Mouse (Mus musculus): Measurements from ENCODE around the gene Krtap4-13. TPM values are rescaled to one million over a fixed set of nuclear protein-coding genes. Genes with fewer than 3 reads are reported as not detected.

Gene Krtap4-13
- polyA plus RNA-seq, 2 experiments, result not detected

DNA sequence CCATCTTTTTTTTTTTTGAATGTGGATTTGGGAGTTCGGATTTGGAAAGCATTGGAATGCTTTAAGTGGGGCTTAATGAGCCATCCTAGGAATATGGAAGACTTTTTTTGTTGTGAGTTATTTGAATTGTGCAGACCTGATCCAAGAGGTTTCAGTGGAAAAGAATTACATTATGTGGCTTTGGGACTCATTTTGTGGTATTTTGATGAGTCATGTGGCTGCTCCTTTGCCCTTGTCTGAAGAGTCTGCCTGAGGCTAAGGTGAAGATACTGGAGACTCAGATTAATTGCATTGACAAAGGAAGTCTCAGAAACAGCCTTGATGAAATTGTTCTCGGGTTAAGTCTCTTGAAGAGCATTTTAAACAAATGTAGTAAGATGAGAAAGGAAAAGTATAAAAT lies 41.3 kb downstream of the Krtap4-13 start:
- Histone ChIP-seq H3K4me2 (ENCODE audit: low read depth) (no peak overlapping the region), H3K4me1 (replicated peaks; ENCODE audit: control insufficient read depth in 2 of 2, insufficient read depth in 2 of 2, low read length in 1 of 2) (no peaks in the 10 kb centered on the region), H3K9ac (replicated peaks) (no peak overlapping the region), H3K36me3 (replicated peaks; ENCODE audit: control insufficient read depth, insufficient read depth, low read depth) (no peaks in the 10 kb centered on the region), H3K27ac (no peak overlapping the region), H3K27me3 (ENCODE audit: control insufficient read depth, insufficient read depth, low read length) (no peaks in the 10 kb centered on the region), H3K9me3 (ENCODE audit: control insufficient read depth, low read length) (no peaks in the 10 kb centered on the region), H3K4me3 (ENCODE audit: insufficient read depth in 1 of 2, low read depth in 2 of 2, low read length in 2 of 2) (no peak overlapping the region)
- ATAC-seq (ENCODE audit: insufficient read depth) (no peak), DNase-seq (ENCODE audit: low read depth in 3 of 3, low spot score in 3 of 3) (no peak)
- TF ChIP-seq EP300 (IDR thresholded peaks at IDR 0.05; ENCODE audit: low read depth) (no peak), CTCF (IDR thresholded peaks at IDR 0.05; ENCODE audit: low read depth) (no peak)
- WGBS (ENCODE audit: insufficient replicate concordance), result 39% methylated on average over 2 of the region's 2 CpGs

Other genes starting within 250 kb of the Krtap4-13 start
Only the 30 nearest of the 41 such genes appear.
- gene Krtap2-4, start 195.0 kb downstream of the Krtap4-13 start, polyA plus RNA-seq (2012; rRNA removed), result not detected in 2 replicates
- gene Krtap2-4, start 195.0 kb downstream of the Krtap4-13 start, polyA plus RNA-seq (2014; fragmentation: Nextera tagmentation; extraction: Ambion mirVana), result not detected in 2 replicates
- gene Gm11562, start 189.5 kb downstream of the Krtap4-13 start, polyA plus RNA-seq (2012; rRNA removed), result not detected in 2 replicates
- not detected in 2 replicates for gene Gm11562, start 189.5 kb downstream of the Krtap4-13 start, polyA plus RNA-seq (2014; fragmentation: Nextera tagmentation; extraction: Ambion mirVana)
- not detected in 2 replicates for gene Krtap4-1, start 181.7 kb downstream of the Krtap4-13 start, polyA plus RNA-seq (2012; rRNA removed)
- not detected in 2 replicates for gene Krtap4-1, start 181.7 kb downstream of the Krtap4-13 start, polyA plus RNA-seq (2014; fragmentation: Nextera tagmentation; extraction: Ambion mirVana)
- not detected in 2 replicates for gene Krtap4-2, start 174.8 kb downstream of the Krtap4-13 start, polyA plus RNA-seq (2012; rRNA removed)
- gene Krtap4-2, start 174.8 kb downstream of the Krtap4-13 start, polyA plus RNA-seq (2014; fragmentation: Nextera tagmentation; extraction: Ambion mirVana), result not detected in 2 replicates
- gene Krtap4-7, start 165.8 kb downstream of the Krtap4-13 start, polyA plus RNA-seq (2012; rRNA removed), result not detected in 2 replicates
- gene Krtap4-7, start 165.8 kb downstream of the Krtap4-13 start, polyA plus RNA-seq (2014; fragmentation: Nextera tagmentation; extraction: Ambion mirVana), result not detected in 2 replicates
- not detected in 2 replicates for gene Gm11555, start 159.7 kb downstream of the Krtap4-13 start, polyA plus RNA-seq (2012; rRNA removed)
- gene Gm11555, start 159.7 kb downstream of the Krtap4-13 start, polyA plus RNA-seq (2014; fragmentation: Nextera tagmentation; extraction: Ambion mirVana), result not detected in 2 replicates
- not detected in 2 replicates for gene Gm11563, start 150.9 kb downstream of the Krtap4-13 start, polyA plus RNA-seq (2012; rRNA removed)
- not detected in 2 replicates for gene Gm11563, start 150.9 kb downstream of the Krtap4-13 start, polyA plus RNA-seq (2014; fragmentation: Nextera tagmentation; extraction: Ambion mirVana)
- gene Krtap4-6, start 143.9 kb downstream of the Krtap4-13 start, polyA plus RNA-seq (2012; rRNA removed), result not detected in 2 replicates
- not detected in 2 replicates for gene Krtap4-6, start 143.9 kb downstream of the Krtap4-13 start, polyA plus RNA-seq (2014; fragmentation: Nextera tagmentation; extraction: Ambion mirVana)
- gene Gm14190, start 119.2 kb downstream of the Krtap4-13 start, polyA plus RNA-seq (2012; rRNA removed), result not detected in 2 replicates
- not detected in 2 replicates for gene Gm14190, start 119.2 kb downstream of the Krtap4-13 start, polyA plus RNA-seq (2014; fragmentation: Nextera tagmentation; extraction: Ambion mirVana)
- gene Gm14180, start 75.6 kb downstream of the Krtap4-13 start, polyA plus RNA-seq (2012; rRNA removed), result not detected in 2 replicates
- gene Gm14180, start 75.6 kb downstream of the Krtap4-13 start, polyA plus RNA-seq (2014; fragmentation: Nextera tagmentation; extraction: Ambion mirVana), result not detected in 2 replicates
- not detected in 2 replicates for gene Gm11595, start 37.0 kb downstream of the Krtap4-13 start, polyA plus RNA-seq (2012; rRNA removed)
- not detected in 2 replicates for gene Gm11595, start 37.0 kb downstream of the Krtap4-13 start, polyA plus RNA-seq (2014; fragmentation: Nextera tagmentation; extraction: Ambion mirVana)
- gene Krtap4-8, start 29.2 kb downstream of the Krtap4-13 start, polyA plus RNA-seq (2012; rRNA removed), result not detected in 2 replicates
- gene Krtap4-8, start 29.2 kb downstream of the Krtap4-13 start, polyA plus RNA-seq (2014; fragmentation: Nextera tagmentation; extraction: Ambion mirVana), result not detected in 2 replicates
- not detected in 2 replicates for gene Krtap4-9, start 24.7 kb downstream of the Krtap4-13 start, polyA plus RNA-seq (2012; rRNA removed)
- not detected in 2 replicates for gene Krtap4-9, start 24.7 kb downstream of the Krtap4-13 start, polyA plus RNA-seq (2014; fragmentation: Nextera tagmentation; extraction: Ambion mirVana)
- gene Gm11596, start 16.4 kb downstream of the Krtap4-13 start, polyA plus RNA-seq (2012; rRNA removed), result not detected in 2 replicates
- not detected in 2 replicates for gene Gm11596, start 16.4 kb downstream of the Krtap4-13 start, polyA plus RNA-seq (2014; fragmentation: Nextera tagmentation; extraction: Ambion mirVana)
- not detected in 2 replicates for gene Gm11569, start 11.0 kb downstream of the Krtap4-13 start, polyA plus RNA-seq (2012; rRNA removed)
- gene Gm11569, start 11.0 kb downstream of the Krtap4-13 start, polyA plus RNA-seq (2014; fragmentation: Nextera tagmentation; extraction: Ambion mirVana), result not detected in 2 replicates
- gene Gm11554, start 5.4 kb downstream of the Krtap4-13 start, polyA plus RNA-seq (2012; rRNA removed), result not detected in 2 replicates
- gene Gm11554, start 5.4 kb downstream of the Krtap4-13 start, polyA plus RNA-seq (2014; fragmentation: Nextera tagmentation; extraction: Ambion mirVana), result not detected in 2 replicates
- not detected in 2 replicates for gene Gm11564, start 5.8 kb upstream of the Krtap4-13 start, polyA plus RNA-seq (2012; rRNA removed)
- gene Gm11564, start 5.8 kb upstream of the Krtap4-13 start, polyA plus RNA-seq (2014; fragmentation: Nextera tagmentation; extraction: Ambion mirVana), result not detected in 2 replicates
- gene 2300003K06Rik, start 28.2 kb upstream of the Krtap4-13 start, polyA plus RNA-seq (2012; rRNA removed), result not detected in 2 replicates
- gene 2300003K06Rik, start 28.2 kb upstream of the Krtap4-13 start, polyA plus RNA-seq (2014; fragmentation: Nextera tagmentation; extraction: Ambion mirVana), result not detected in 2 replicates
- 0.11 TPM in 1 of 2 replicates, not detected in the other for gene Krtap4-16, start 41.7 kb upstream of the Krtap4-13 start, polyA plus RNA-seq (2012; rRNA removed)
- not detected in 2 replicates for gene Krtap4-16, start 41.7 kb upstream of the Krtap4-13 start, polyA plus RNA-seq (2014; fragmentation: Nextera tagmentation; extraction: Ambion mirVana)
- not detected in 2 replicates for gene Gm11568, start 48.0 kb upstream of the Krtap4-13 start, polyA plus RNA-seq (2012; rRNA removed)
- gene Gm11568, start 48.0 kb upstream of the Krtap4-13 start, polyA plus RNA-seq (2014; fragmentation: Nextera tagmentation; extraction: Ambion mirVana), result not detected in 2 replicates
- not detected in 2 replicates for gene Gm11559, start 54.6 kb upstream of the Krtap4-13 start, polyA plus RNA-seq (2012; rRNA removed)
- not detected in 2 replicates for gene Gm11559, start 54.6 kb upstream of the Krtap4-13 start, polyA plus RNA-seq (2014; fragmentation: Nextera tagmentation; extraction: Ambion mirVana)
- gene Krtap9-1, start 63.5 kb upstream of the Krtap4-13 start, polyA plus RNA-seq (2012; rRNA removed), result not detected in 2 replicates
- not detected in 2 replicates for gene Krtap9-1, start 63.5 kb upstream of the Krtap4-13 start, polyA plus RNA-seq (2014; fragmentation: Nextera tagmentation; extraction: Ambion mirVana)
- gene Gm11567, start 69.3 kb upstream of the Krtap4-13 start, polyA plus RNA-seq (2012; rRNA removed), result not detected in 2 replicates
- not detected in 2 replicates for gene Gm11567, start 69.3 kb upstream of the Krtap4-13 start, polyA plus RNA-seq (2014; fragmentation: Nextera tagmentation; extraction: Ambion mirVana)
- not detected in 2 replicates for gene Krtap31-1, start 98.0 kb upstream of the Krtap4-13 start, polyA plus RNA-seq (2012; rRNA removed)
- gene Krtap31-1, start 98.0 kb upstream of the Krtap4-13 start, polyA plus RNA-seq (2014; fragmentation: Nextera tagmentation; extraction: Ambion mirVana), result not detected in 2 replicates
- gene Gm11565, start 104.9 kb upstream of the Krtap4-13 start, polyA plus RNA-seq (2012; rRNA removed), result not detected in 2 replicates
- gene Gm11565, start 104.9 kb upstream of the Krtap4-13 start, polyA plus RNA-seq (2014; fragmentation: Nextera tagmentation; extraction: Ambion mirVana), result not detected in 2 replicates
- gene Krtap31-2, start 126.4 kb upstream of the Krtap4-13 start, polyA plus RNA-seq (2012; rRNA removed), result not detected in 2 replicates
- not detected in 2 replicates for gene Krtap31-2, start 126.4 kb upstream of the Krtap4-13 start, polyA plus RNA-seq (2014; fragmentation: Nextera tagmentation; extraction: Ambion mirVana)
- not detected in 2 replicates for gene Krtap9-5, start 138.6 kb upstream of the Krtap4-13 start, polyA plus RNA-seq (2012; rRNA removed)
- not detected in 2 replicates for gene Krtap9-5, start 138.6 kb upstream of the Krtap4-13 start, polyA plus RNA-seq (2014; fragmentation: Nextera tagmentation; extraction: Ambion mirVana)
- gene Krtap29-1, start 169.2 kb upstream of the Krtap4-13 start, polyA plus RNA-seq (2012; rRNA removed), result not detected in 2 replicates
- not detected in 2 replicates for gene Krtap29-1, start 169.2 kb upstream of the Krtap4-13 start, polyA plus RNA-seq (2014; fragmentation: Nextera tagmentation; extraction: Ambion mirVana)
- gene Krtap16-1, start 176.7 kb upstream of the Krtap4-13 start, polyA plus RNA-seq (2012; rRNA removed), result not detected in 2 replicates
- not detected in 2 replicates for gene Krtap16-1, start 176.7 kb upstream of the Krtap4-13 start, polyA plus RNA-seq (2014; fragmentation: Nextera tagmentation; extraction: Ambion mirVana)
- gene Krtap17-1, start 184.1 kb upstream of the Krtap4-13 start, polyA plus RNA-seq (2012; rRNA removed), result not detected in 2 replicates
- not detected in 2 replicates for gene Krtap17-1, start 184.1 kb upstream of the Krtap4-13 start, polyA plus RNA-seq (2014; fragmentation: Nextera tagmentation; extraction: Ambion mirVana)

Data from liver, embryonic 14.5 days (tissue).